Mouse (Mus musculus) layer of hippocampus, postnatal 10 days (tissue): Measurements from ENCODE around the gene Mst1. TPM values are rescaled to one million over a fixed set of nuclear protein-coding genes. Genes with fewer than 3 reads are reported as not detected.

ENCODE experiments used
- DNase-seq, 2 experiments: peaks; one replicate each; pipeline ENCODE4 v3.0.0; 2021; ENCODE audit warnings: low spot score in 2 of 2
- microRNA-seq, 2 experiments: library from miRNA; unstranded; fragments of <30 nt; microRNA quantifications; one replicate each; pipeline ENCODE4 v1.2.0; 2021
- total RNA-seq, 2 experiments: library from RNA; stranded (reverse); gene quantifications; 2 replicates each; pipeline ENCODE4 v1.2.3; 2021

The Mst1 gene
- total RNA-seq, 2 experiments from 2014 or later: not detected

- no peak for DNase-seq
Observed at GRCm38 (mm10) chr9:108128248-108128647, 48.0 kb downstream of the Mst1 start.

GRCm38 (mm10) chr9:108129042-108129948, 49.1 kb downstream of the Mst1 start:
- no peak for DNase-seq

DNA sequence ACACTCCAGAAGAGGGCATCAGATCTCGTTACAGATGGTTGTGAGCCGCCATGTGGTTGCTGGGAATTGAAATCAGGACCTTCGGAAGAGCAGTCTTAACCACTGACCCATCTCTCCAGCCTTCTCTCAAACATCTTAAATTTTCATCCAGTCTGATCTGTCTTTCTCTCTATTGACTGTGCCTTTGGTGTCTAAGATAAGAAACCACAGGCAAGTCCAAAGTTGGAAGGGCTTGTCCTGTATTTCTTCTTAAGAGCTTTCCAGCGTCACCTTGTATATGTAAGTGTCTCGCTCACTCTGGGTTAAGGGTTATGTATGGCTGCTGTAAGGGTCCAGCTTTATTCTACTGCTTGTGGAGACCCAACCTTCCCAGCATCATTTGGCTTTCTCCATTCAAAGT, 51.3 kb downstream of the Mst1 start:
- DNase-seq: no peak

DNA sequence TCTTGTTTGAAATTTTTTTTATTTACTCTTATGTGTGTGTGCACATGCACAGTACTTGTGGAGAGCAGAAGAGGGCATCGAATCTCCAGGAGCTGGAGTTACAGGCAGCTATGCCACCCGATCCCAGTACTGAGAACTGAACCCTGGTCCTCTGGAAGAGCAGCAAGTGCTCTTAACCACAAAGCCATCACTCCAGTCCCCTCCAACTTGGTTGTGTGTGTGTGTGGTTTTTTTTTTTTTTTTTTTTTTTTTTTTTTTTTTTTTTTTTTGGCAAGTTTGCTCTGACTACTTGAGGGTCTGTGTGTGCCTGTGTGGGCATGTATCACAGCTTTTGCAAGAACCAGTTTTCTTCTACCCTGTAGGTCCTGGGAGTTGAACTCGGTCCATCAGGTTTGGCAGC, 52.1 kb downstream of the Mst1 start:
- DNase-seq: no peak

DNA sequence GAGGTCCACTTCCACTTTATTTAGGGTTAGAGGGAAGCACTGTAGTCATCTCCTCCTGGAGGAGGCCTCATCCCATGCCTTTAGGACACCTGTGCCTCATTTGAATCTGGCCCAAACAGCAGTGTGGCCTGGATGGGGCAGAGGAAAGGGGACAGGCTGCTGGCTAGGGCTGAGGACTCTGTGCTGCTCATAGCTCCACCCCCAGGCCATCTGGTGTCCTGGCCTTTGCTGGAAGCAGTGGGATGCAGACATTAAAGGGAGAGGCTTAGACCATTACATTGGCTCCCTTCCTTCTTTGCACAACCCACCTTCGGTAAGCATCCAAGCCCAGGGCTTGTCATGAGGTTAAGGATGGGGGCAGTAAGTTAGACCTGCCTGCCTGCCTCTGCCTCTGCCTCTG, 53.2 kb downstream of the Mst1 start:
- no peak for DNase-seq

Small RNAs within 50 kb of the gene (microRNA-seq; reads per million reads assigned to microRNA genes)
- gene Gm47303 (0 to 0.59 reads per million in 2 experiments), gene Mir7088 (0 reads per million in 2 experiments)

Other genes starting within 250 kb of the Mst1 start
- 10 to 100 TPM; 59.4 to 68.4 TPM for gene Rbm6, start 207.2 kb upstream of the Mst1 start, total RNA-seq
- gene Mon1a, start 192.3 kb upstream of the Mst1 start, total RNA-seq: 10 to 100 TPM; 15.4 TPM
- 1 to 10 TPM; 4.2 to 7.2 TPM for gene Mst1r, start 173.6 kb upstream of the Mst1 start, total RNA-seq
- not detected for gene Actl11, start 152.0 kb upstream of the Mst1 start, total RNA-seq
- gene Camkv, start 144.8 kb upstream of the Mst1 start, total RNA-seq: 100 to 1,000 TPM; 441 to 473 TPM
- gene Traip, start 130.3 kb upstream of the Mst1 start, total RNA-seq: 10 to 100 TPM; 19.6 to 25.9 TPM
- 1 to 10 TPM; 3.7 to 4.1 TPM for gene Uba7, start 104.9 kb upstream of the Mst1 start, total RNA-seq
- 1 to 10 TPM; 1.4 TPM for gene Gm20661, start 97.4 kb upstream of the Mst1 start, total RNA-seq
- gene Inka1, start 94.6 kb upstream of the Mst1 start, total RNA-seq: 10 to 100 TPM in 1 of 2 experiments, 1 to 10 TPM in 1; 10.0 to 10.3 TPM
- 1 to 10 TPM; 4.1 to 4.9 TPM for gene Cdhr4, start 87.9 kb upstream of the Mst1 start, total RNA-seq
- gene Gm20662, start 84.1 kb upstream of the Mst1 start, total RNA-seq: 1 to 10 TPM in 1 of 2 experiments, not detected in 1; 1.1 TPM
- 100 to 1,000 TPM; 159 to 163 TPM for gene Ip6k1, start 77.9 kb upstream of the Mst1 start, total RNA-seq
- gene Gmppb, start 31.2 kb upstream of the Mst1 start, total RNA-seq: 10 to 100 TPM; 16.0 to 18.3 TPM
- 1 to 10 TPM; 2.0 to 2.1 TPM for gene Amigo3, start 27.3 kb upstream of the Mst1 start, total RNA-seq
- gene Rnf123, start 2.9 kb downstream of the Mst1 start, total RNA-seq: 10 to 100 TPM; 82.4 to 90.0 TPM
- gene Apeh, start 14.2 kb downstream of the Mst1 start, total RNA-seq: 10 to 100 TPM; 41.0 to 46.7 TPM
- 100 to 1,000 TPM; 129 to 137 TPM for gene Bsn, start 109.9 kb downstream of the Mst1 start, total RNA-seq
- gene Dag1, start 183.5 kb downstream of the Mst1 start, total RNA-seq: 100 to 1,000 TPM; 132 to 136 TPM
- 10 to 100 TPM; 86.6 to 92.6 TPM for gene Nicn1, start 210.0 kb downstream of the Mst1 start, total RNA-seq
- gene Amt, start 216.4 kb downstream of the Mst1 start, total RNA-seq: 10 to 100 TPM; 24.6 to 26.5 TPM
- 100 to 1,000 TPM; 212 to 222 TPM for gene Rhoa, start 225.7 kb downstream of the Mst1 start, total RNA-seq
- 10 to 100 TPM; 44.8 to 46.9 TPM for gene Tcta, start 225.7 kb downstream of the Mst1 start, total RNA-seq